Mouse (Mus musculus): ENCODE data around the gene Cacnb2. TPM values are rescaled to one million over a fixed set of nuclear protein-coding genes. Genes with fewer than 3 reads are reported as not detected.

Gene Cacnb2
- total and polyA plus RNA-seq, 2 experiments from 2014 or later: 12.1 to 71.6 TPM

- H3K4me3 ChIP-seq (ENCODE audit: low read depth, low read length): no peak overlapping the region
- H3K9ac ChIP-seq (replicated peaks; ENCODE audit: low read depth, low read length): no peak overlapping the region
- ATAC-seq (ENCODE audit: insufficient read depth, low read depth) (peak; percentile 80), DNase-seq (ENCODE audit: low spot score) (peak; percentile 67)
- 26% methylated on average over 8 of the region's 8 CpGs for WGBS
- no peaks in the 10 kb centered on the region for H3K9me3 ChIP-seq (replicated peaks; ENCODE audit: control insufficient read depth, low read length)
- H3K27ac ChIP-seq (ENCODE audit: low read depth): peak overlapping the region; percentile 77
- H3K27me3 ChIP-seq (ENCODE audit: control insufficient read depth, insufficient read depth, low read length): no peaks in the 10 kb centered on the region
- no peaks in the 10 kb centered on the region for H3K36me3 ChIP-seq (replicated peaks; ENCODE audit: control insufficient read depth, insufficient read depth, low read length)
- H3K4me2 ChIP-seq (ENCODE audit: low read depth, low read length): no peak overlapping the region
- TF ChIP-seq CTCF (IDR thresholded peaks at IDR 0.05; ENCODE audit: low read depth): no peak
- TF ChIP-seq EP300 (IDR thresholded peaks at IDR 0.05; ENCODE audit: low read depth): peak; percentile 36; the same call in 1 of the 2 replicates
- peaks cover 28% of the 10 kb centered on the region for H3K4me1 ChIP-seq (ENCODE audit: control insufficient read depth, insufficient read depth)
Observed at GRCm38 (mm10) chr2:14936492-14936891, 333.6 kb downstream of the Cacnb2 start.

- H3K4me1 ChIP-seq (ENCODE audit: control insufficient read depth, insufficient read depth): peaks cover 2% of the 10 kb centered on the region; the same call in 1 of the 2 replicates
- no peaks in the 10 kb centered on the region for H3K36me3 ChIP-seq (replicated peaks; ENCODE audit: control insufficient read depth, insufficient read depth, low read length)
- DNase-seq (ENCODE audit: low spot score): no peak
- no peaks in the 10 kb centered on the region for H3K9me3 ChIP-seq (replicated peaks; ENCODE audit: control insufficient read depth, low read length)
- no peak overlapping the region for H3K4me2 ChIP-seq (ENCODE audit: low read depth, low read length)
- H3K9ac ChIP-seq (replicated peaks; ENCODE audit: low read depth, low read length): no peak overlapping the region
- 87% methylated on average over 4 of the region's 4 CpGs for WGBS
- ATAC-seq (ENCODE audit: insufficient read depth, low read depth): no peak
- no peak overlapping the region for H3K27ac ChIP-seq (ENCODE audit: low read depth)
- no peaks in the 10 kb centered on the region for H3K27me3 ChIP-seq (ENCODE audit: control insufficient read depth, insufficient read depth, low read length)
- TF ChIP-seq CTCF (IDR thresholded peaks at IDR 0.05; ENCODE audit: low read depth) (no peak), EP300 (IDR thresholded peaks at IDR 0.05; ENCODE audit: low read depth) (no peak)
- H3K4me3 ChIP-seq (ENCODE audit: low read depth, low read length): no peak overlapping the region
Observed at GRCm38 (mm10) chr2:14942261-14942660, 339.4 kb downstream of the Cacnb2 start.

- no peaks in the 10 kb centered on the region for H3K36me3 ChIP-seq (replicated peaks; ENCODE audit: control insufficient read depth, insufficient read depth, low read length)
- DNase-seq (ENCODE audit: low spot score): no peak
- ATAC-seq (ENCODE audit: insufficient read depth, low read depth): no peak
- no peaks in the 10 kb centered on the region for H3K27me3 ChIP-seq (ENCODE audit: control insufficient read depth, insufficient read depth, low read length)
- no peak overlapping the region for H3K4me2 ChIP-seq (ENCODE audit: low read depth, low read length)
- no peak overlapping the region for H3K4me3 ChIP-seq (ENCODE audit: low read depth, low read length)
- no peak for TF ChIP-seq CTCF (IDR thresholded peaks at IDR 0.05; ENCODE audit: low read depth)
- TF ChIP-seq EP300 (IDR thresholded peaks at IDR 0.05; ENCODE audit: low read depth): no peak
- no peaks in the 10 kb centered on the region for H3K9me3 ChIP-seq (replicated peaks; ENCODE audit: control insufficient read depth, low read length)
- no peaks in the 10 kb centered on the region for H3K4me1 ChIP-seq (ENCODE audit: control insufficient read depth, insufficient read depth)
- H3K9ac ChIP-seq (replicated peaks; ENCODE audit: low read depth, low read length): no peak overlapping the region
- H3K27ac ChIP-seq (ENCODE audit: low read depth): no peak overlapping the region
- WGBS: 82% methylated on average over 3 of the region's 3 CpGs
Observed at GRCm38 (mm10) chr2:14943691-14944357, 340.9 kb downstream of the Cacnb2 start.

GRCm38 (mm10) chr2:14953090-14953489, 350.2 kb downstream of the Cacnb2 start:
- WGBS: 80% methylated on average over 2 of the region's 2 CpGs
- no peak for TF ChIP-seq EP300 (IDR thresholded peaks at IDR 0.05; ENCODE audit: low read depth)
- TF ChIP-seq CTCF (IDR thresholded peaks at IDR 0.05; ENCODE audit: low read depth): no peak
- Histone ChIP-seq H3K4me2 (ENCODE audit: low read depth, low read length) (no peak overlapping the region), H3K9me3 (replicated peaks; ENCODE audit: control insufficient read depth, low read length) (no peaks in the 10 kb centered on the region), H3K36me3 (replicated peaks; ENCODE audit: control insufficient read depth, insufficient read depth, low read length) (no peaks in the 10 kb centered on the region), H3K27me3 (ENCODE audit: control insufficient read depth, insufficient read depth, low read length) (no peaks in the 10 kb centered on the region), H3K27ac (ENCODE audit: low read depth) (no peak overlapping the region), H3K4me3 (ENCODE audit: low read depth, low read length) (no peak overlapping the region), H3K9ac (replicated peaks; ENCODE audit: low read depth, low read length) (no peak overlapping the region), H3K4me1 (ENCODE audit: control insufficient read depth, insufficient read depth) (no peaks in the 10 kb centered on the region)
- DNase-seq (ENCODE audit: low spot score) (no peak), ATAC-seq (ENCODE audit: insufficient read depth, low read depth) (no peak)

- Histone ChIP-seq H3K9ac (replicated peaks; ENCODE audit: low read depth, low read length) (no peak overlapping the region), H3K4me3 (ENCODE audit: low read depth, low read length) (no peak overlapping the region), H3K4me1 (ENCODE audit: control insufficient read depth, insufficient read depth) (no peaks in the 10 kb centered on the region), H3K36me3 (replicated peaks; ENCODE audit: control insufficient read depth, insufficient read depth, low read length) (peaks cover 21% of the 10 kb centered on the region; the same call in 1 of the 2 replicates), H3K4me2 (ENCODE audit: low read depth, low read length) (no peak overlapping the region), H3K9me3 (replicated peaks; ENCODE audit: control insufficient read depth, low read length) (no peaks in the 10 kb centered on the region), H3K27me3 (ENCODE audit: control insufficient read depth, insufficient read depth, low read length) (no peaks in the 10 kb centered on the region), H3K27ac (ENCODE audit: low read depth) (no peak overlapping the region)
- ATAC-seq (ENCODE audit: insufficient read depth, low read depth): no peak
- DNase-seq (ENCODE audit: low spot score): no peak
- TF ChIP-seq CTCF (IDR thresholded peaks at IDR 0.05; ENCODE audit: low read depth) (no peak), EP300 (IDR thresholded peaks at IDR 0.05; ENCODE audit: low read depth) (no peak)
- 84% methylated on average over 1 of the region's 1 CpGs for WGBS
Observed at GRCm38 (mm10) chr2:14960963-14961488, 358.1 kb downstream of the Cacnb2 start.
